Mouse (Mus musculus) heart, embryonic 10.5 days (tissue): ENCODE data around the gene Kng2. TPM values are rescaled to one million over a fixed set of nuclear protein-coding genes. Genes with fewer than 3 reads are reported as not detected.
"Not testable (repeated sequence)": the region's sequence is repeated elsewhere in the genome, so short reads cannot be mapped to it uniquely, and the experiment has no call there.

ENCODE experiments used
- DNase-seq: peaks from one replicate; pipeline ENCODE4 v3.0.0-alpha.2; 2017; ENCODE audit warnings: low spot score
- H3K27ac ChIP-seq: fragments of 300-500 bp; sonication (generic); 2 replicates; pipeline ENCODE4 v1.5.1; 2016; ENCODE audit warnings: mild to moderate bottlenecking
- H3K27me3 ChIP-seq: fragments of 300-500 bp; sonication (generic); 2 replicates; pipeline ENCODE4 v1.6.1; 2016; ENCODE audit warnings: mild to moderate bottlenecking; ENCODE audit not compliant: poor library complexity, insufficient read depth, severe bottlenecking
- H3K36me3 ChIP-seq: fragments of 300-500 bp; sonication (generic); 2 replicates; pipeline ENCODE4 v1.6.1; 2016; ENCODE audit warnings: mild to moderate bottlenecking, moderate library complexity
- H3K4me1 ChIP-seq: fragments of 300-500 bp; sonication (generic); 2 replicates; pipeline ENCODE4 v1.6.1; 2016; ENCODE audit warnings: mild to moderate bottlenecking
- H3K4me3 ChIP-seq: fragments of 300-500 bp; sonication (generic); 2 replicates; pipeline ENCODE4 v1.5.1; 2016; ENCODE audit warnings: mild to moderate bottlenecking, moderate library complexity
- H3K9me3 ChIP-seq: fragments of 300-500 bp; sonication (generic); 2 replicates; pipeline ENCODE4 v1.6.1; 2016; ENCODE audit warnings: mild to moderate bottlenecking, moderate library complexity
- WGBS: fragments of 180-500 bp; shearing (Covaris S2); methylation state at CpG from one replicate; pipeline ENCODE4 v1.1.7; 2016; 5-methylcytosine and 5-hydroxymethylcytosine counted together
- polyA plus RNA-seq: library from polyadenylated mRNA; unstranded; fragments of >200 nt; fragmentation: Nextera tagmentation; extraction: Ambion mirVana; gene quantifications from 2 replicates; pipeline ENCODE4 v1.2.1, GENCODE M21; 2016

The Kng2 gene
- polyA plus RNA-seq, 1 experiment from 2014 or later: 0.13 TPM

DNA sequence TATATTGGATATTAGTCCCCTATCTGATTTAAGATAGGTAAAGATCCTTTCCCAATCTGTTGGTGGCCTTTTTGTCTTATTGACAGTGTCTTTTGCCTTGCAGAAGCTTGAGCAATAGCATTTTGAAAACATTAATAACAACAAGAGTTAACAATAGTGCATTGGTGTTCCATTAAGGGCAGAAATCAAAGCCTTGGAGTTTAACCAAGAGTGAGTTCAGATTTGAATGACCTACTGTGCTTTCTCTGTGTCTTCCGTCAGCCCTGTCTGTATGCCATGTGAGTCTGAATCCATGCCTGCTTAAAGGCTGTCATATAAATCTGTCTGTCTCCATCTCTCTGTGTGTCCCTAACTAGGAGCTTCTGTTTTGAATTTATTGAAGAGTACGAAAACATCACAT lies 81.9 kb downstream of the Kng2 start:
- H3K9me3 ChIP-seq: no peaks in the 10 kb centered on the region
- no peaks in the 10 kb centered on the region for H3K27me3 ChIP-seq
- peaks cover 4% of the 10 kb centered on the region; the same call in 1 of the 2 replicates for H3K4me1 ChIP-seq
- no peak overlapping the region for H3K27ac ChIP-seq
- WGBS: 87% methylated on average over 2 of the region's 2 CpGs
- no peak for DNase-seq
- H3K4me3 ChIP-seq: no peak overlapping the region
- H3K36me3 ChIP-seq: no peaks in the 10 kb centered on the region

DNA sequence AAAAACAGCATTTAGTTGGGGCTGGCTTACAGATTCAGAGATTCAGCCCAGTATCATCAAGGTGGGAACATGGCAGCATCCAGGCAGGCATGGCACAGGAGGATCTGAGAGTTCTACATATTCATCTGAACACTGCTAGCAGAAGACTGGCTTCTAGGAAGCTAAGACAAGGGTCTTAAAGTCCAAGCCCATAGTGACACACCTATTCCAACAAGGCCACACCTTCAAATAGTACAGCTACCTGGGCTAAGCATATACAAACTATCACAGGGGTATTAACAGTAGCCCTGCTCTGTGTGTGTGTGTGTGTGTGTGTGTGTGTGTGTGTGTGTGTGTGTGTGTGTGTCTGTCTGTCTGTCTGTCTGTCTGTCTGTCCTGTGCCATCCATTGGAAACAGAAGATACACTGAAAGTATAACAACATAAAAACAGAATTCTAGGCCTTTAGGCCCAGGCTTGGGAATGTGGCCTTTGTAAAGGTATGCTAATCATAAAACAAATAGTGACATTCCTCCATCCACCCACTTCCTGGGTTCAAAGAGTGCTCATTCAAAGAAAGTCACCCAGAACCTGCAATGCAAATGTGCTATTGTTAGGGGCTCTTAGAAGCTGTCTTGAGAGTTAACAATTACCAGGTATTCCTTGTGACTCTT lies 87.3 kb downstream of the Kng2 start:
- not testable (repeated sequence) for H3K27ac ChIP-seq, H3K36me3 ChIP-seq, H3K4me1 ChIP-seq, H3K9me3 ChIP-seq, H3K4me3 ChIP-seq, H3K27me3 ChIP-seq, DNase-seq

GRCm38 (mm10) chr16:22939120-22939695 lies 90.1 kb downstream of the Kng2 start:
- no peaks in the 10 kb centered on the region for H3K4me1 ChIP-seq
- H3K27ac ChIP-seq: no peak overlapping the region
- H3K4me3 ChIP-seq: no peak overlapping the region
- DNase-seq: no peak
- H3K27me3 ChIP-seq: no peaks in the 10 kb centered on the region
- WGBS: 77% methylated on average over 8 of the region's 8 CpGs
- no peaks in the 10 kb centered on the region for H3K9me3 ChIP-seq
- no peaks in the 10 kb centered on the region for H3K36me3 ChIP-seq

GRCm38 (mm10) chr16:22938541-22938940 lies 90.7 kb downstream of the Kng2 start:
- no peaks in the 10 kb centered on the region for H3K36me3 ChIP-seq
- H3K27me3 ChIP-seq: no peaks in the 10 kb centered on the region
- no peak for DNase-seq
- H3K4me3 ChIP-seq: no peak overlapping the region
- 75% methylated on average over 2 of the region's 2 CpGs for WGBS
- no peaks in the 10 kb centered on the region for H3K4me1 ChIP-seq
- H3K9me3 ChIP-seq: no peaks in the 10 kb centered on the region
- H3K27ac ChIP-seq: no peak overlapping the region

GRCm38 (mm10) chr16:22937631-22938030 lies 91.7 kb downstream of the Kng2 start:
- 85% methylated on average over 12 of the region's 12 CpGs for WGBS
- no peak overlapping the region for H3K4me3 ChIP-seq
- H3K36me3 ChIP-seq: no peaks in the 10 kb centered on the region
- no peaks in the 10 kb centered on the region for H3K4me1 ChIP-seq
- H3K27me3 ChIP-seq: no peaks in the 10 kb centered on the region
- no peak overlapping the region for H3K27ac ChIP-seq
- DNase-seq: no peak
- no peaks in the 10 kb centered on the region for H3K9me3 ChIP-seq

Other genes starting within 250 kb of the Kng2 start
- gene Crygs, start 217.9 kb downstream of the Kng2 start, polyA plus RNA-seq: 0.15 TPM in 1 of 2 replicates, not detected in the other
- gene Tbccd1, start 171.8 kb downstream of the Kng2 start, polyA plus RNA-seq: 24.1 and 26.1 TPM in 2 replicates
- gene Dnajb11, start 171.6 kb downstream of the Kng2 start, polyA plus RNA-seq: 140 and 150 TPM in 2 replicates
- 0.73 TPM in 1 of 2 replicates, not detected in the other for gene Ahsg, start 138.2 kb downstream of the Kng2 start, polyA plus RNA-seq
- gene Fetub, start 111.1 kb downstream of the Kng2 start, polyA plus RNA-seq: 0.12 TPM in 1 of 2 replicates, not detected in the other
- 0.08 TPM in 1 of 2 replicates, not detected in the other for gene Hrg, start 78.4 kb downstream of the Kng2 start, polyA plus RNA-seq
- 0.20 and 5.1 TPM in 2 replicates for gene Kng1, start 28.4 kb upstream of the Kng2 start, polyA plus RNA-seq
- 163 and 184 TPM in 2 replicates for gene Eif4a2, start 78.0 kb upstream of the Kng2 start, polyA plus RNA-seq
- 134 and 158 TPM in 2 replicates for gene Rfc4, start 98.3 kb upstream of the Kng2 start, polyA plus RNA-seq
- gene Adipoq, start 117.1 kb upstream of the Kng2 start, polyA plus RNA-seq: 0.14 TPM in 1 of 2 replicates, not detected in the other
- gene St6gal1, start 195.3 kb upstream of the Kng2 start, polyA plus RNA-seq: 11.2 and 18.0 TPM in 2 replicates